Mouse (Mus musculus) gastrocnemius, adult 18-20 months (tissue): ENCODE results near the gene Ankrd52. TPM values are rescaled to one million over a fixed set of nuclear protein-coding genes. Genes with fewer than 3 reads are reported as not detected.
"Not testable (repeated sequence)": the region's sequence is repeated elsewhere in the genome, so short reads cannot be mapped to it uniquely, and the experiment has no call there.

Source experiments
- DNase-seq: peaks from one replicate; pipeline ENCODE4 v3.0.0; 2021; ENCODE audit warnings: low spot score
- long read RNA-seq, 2 experiments: library from polyadenylated mRNA; stranded (forward); transcript quantifications; one replicate each; pipeline ENCODE4 v2.0.0; 2021
- total RNA-seq, 2 experiments: library from RNA; stranded (reverse); gene quantifications; 2 replicates each; pipeline ENCODE4 v1.2.3; 2021

The Ankrd52 gene
- 10 to 100 TPM; 44.5 to 47.0 TPM for total RNA-seq
- long read RNA-seq, experiment 1, full-length matches to known transcripts, result 3 of 6 reads
- long read RNA-seq, experiment 1, partial matches to known transcripts, result 0 of 6 reads
- long read RNA-seq, experiment 1, other reads (novel, unspliced or antisense), result 3 of 6 reads
- long read RNA-seq, experiment 2, full-length matches to known transcripts, result 1 of 3 reads
- long read RNA-seq, experiment 2, partial matches to known transcripts, result 0 of 3 reads
- long read RNA-seq, experiment 2, other reads (novel, unspliced or antisense), result 2 of 3 reads

GRCm38 (mm10) chr10:128376455-128377211 lies at the start of gene Ankrd52:
TSS of gene Ankrd52 (plus strand) at chr10:128377115.
- peak; percentile 83 for DNase-seq

GRCm38 (mm10) chr10:128327610-128328009 lies 49.3 kb upstream of the Ankrd52 start:
- no peak for DNase-seq

- DNase-seq, result not testable (repeated sequence)
These were observed 44.3 kb upstream of the Ankrd52 start for GRCm38 (mm10) chr10:128332358-128333249.

- DNase-seq, result peak; percentile 84
These were observed 41.3 kb upstream of the Ankrd52 start for GRCm38 (mm10) chr10:128335582-128335981.

GRCm38 (mm10) chr10:128336195-128336594 lies 40.7 kb upstream of the Ankrd52 start:
- no peak for DNase-seq

GRCm38 (mm10) chr10:128336597-128336996 lies 40.3 kb upstream of the Ankrd52 start:
- no peak for DNase-seq

GRCm38 (mm10) chr10:128337306-128338181 lies 39.4 kb upstream of the Ankrd52 start, which contains the start of gene Cs:
TSS of gene Cs (plus strand) at chr10:128337734.
- peak; percentile 98 for DNase-seq

GRCm38 (mm10) chr10:128338415-128338814 lies 38.5 kb upstream of the Ankrd52 start:
- no peak for DNase-seq

- DNase-seq, result peak; percentile 67
These were observed 38.0 kb upstream of the Ankrd52 start for GRCm38 (mm10) chr10:128338948-128339347.

- DNase-seq, result no peak
These were observed 36.7 kb upstream of the Ankrd52 start for GRCm38 (mm10) chr10:128340257-128340656.

GRCm38 (mm10) chr10:128343436-128343835 lies 33.5 kb upstream of the Ankrd52 start:
- DNase-seq, result no peak

GRCm38 (mm10) chr10:128344568-128345275 lies 32.2 kb upstream of the Ankrd52 start:
- DNase-seq, result peak; percentile 90

GRCm38 (mm10) chr10:128347541-128347940 lies 29.4 kb upstream of the Ankrd52 start:
- DNase-seq, result no peak

GRCm38 (mm10) chr10:128358796-128359195 lies 18.1 kb upstream of the Ankrd52 start:
- DNase-seq, result peak; percentile 68

- DNase-seq, result no peak
These were observed 17.7 kb upstream of the Ankrd52 start for GRCm38 (mm10) chr10:128359226-128359625.

- DNase-seq, result no peak
These were observed 15.1 kb upstream of the Ankrd52 start for GRCm38 (mm10) chr10:128361836-128362235.

- no peak for DNase-seq
These were observed 14.3 kb upstream of the Ankrd52 start for GRCm38 (mm10) chr10:128362568-128362967.

GRCm38 (mm10) chr10:128367899-128368401 lies 9.0 kb upstream of the Ankrd52 start:
- DNase-seq, result no peak

- peak; percentile 95 for DNase-seq
These were observed 8.3 kb upstream of the Ankrd52 start, which contains the start of gene Coq10a for GRCm38 (mm10) chr10:128368402-128369217. TSS of gene Coq10a (minus strand) at chr10:128368997.
